Mouse (Mus musculus) erythroblast, embryonic 14.5 days (primary cell): ENCODE results near the gene Dclre1b.

Experiments used
- GATA1 ChIP-seq: IDR thresholded peaks from 2 replicates; pipeline ENCODE4 v1.6.1; 2012; ENCODE audit warnings: low read length, inconsistent platforms, mixed read lengths
- TAL1 ChIP-seq: IDR thresholded peaks from 3 replicates; pipeline ENCODE4 v1.6.1; 2012; ENCODE audit warnings: low read length, inconsistent platforms, mixed read lengths

DNA sequence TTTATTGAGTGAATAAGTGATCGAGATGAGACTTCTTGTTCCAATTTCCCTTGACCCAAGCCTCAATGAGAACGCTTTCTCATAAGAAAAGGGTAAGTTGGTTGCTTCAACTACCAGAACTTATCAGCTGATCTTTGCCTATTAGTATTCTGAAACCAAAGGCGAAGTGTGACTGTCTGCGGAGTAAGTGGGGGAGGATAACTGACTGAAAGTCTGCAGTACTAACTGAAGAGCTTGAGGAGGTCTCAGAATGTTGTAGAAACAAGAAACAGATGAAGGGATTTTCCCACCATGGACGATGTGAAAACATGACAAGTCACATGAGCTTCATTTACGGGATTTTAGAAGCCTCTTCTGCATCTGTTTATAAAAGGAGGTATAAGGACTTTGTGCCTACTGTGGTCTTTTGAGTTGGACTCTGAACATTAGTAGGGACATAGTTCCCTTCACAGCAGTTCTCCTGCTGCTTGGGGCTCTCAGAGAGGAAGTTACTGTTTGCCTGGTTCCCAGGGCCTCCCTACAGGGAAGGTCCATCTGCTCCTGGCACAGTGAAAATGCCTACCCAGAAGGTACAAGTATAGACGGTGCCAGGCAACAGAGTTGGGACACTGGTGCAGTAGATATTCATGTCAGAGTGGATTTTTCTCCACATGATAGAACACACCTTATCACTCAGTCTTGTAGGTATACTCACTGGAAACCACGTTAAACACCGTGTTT, 41.6 kb upstream of the Dclre1b start:
- TF ChIP-seq GATA1, result 0 out of 2 replicates have a peak, but pooled peaks have one; percentile 9
- no peak for TF ChIP-seq TAL1
